Mouse (Mus musculus) G1E (cell line): ENCODE results near the gene Tmem223.

Experiments used
- CTCF ChIP-seq: IDR thresholded peaks from 2 replicates; pipeline ENCODE4 v1.5.1; 2012; ENCODE audit warnings: low read depth, low read length, inconsistent platforms, mixed read lengths
- GATA1 ChIP-seq: IDR thresholded peaks from 2 replicates; pipeline ENCODE4 v1.6.1; 2012; ENCODE audit warnings: borderline replicate concordance, low read length, inconsistent platforms, mixed read lengths
- TAL1 ChIP-seq: conservative IDR thresholded peaks from 2 replicates; pipeline ENCODE4 v1.6.1; 2012; ENCODE audit warnings: low read depth, low read length, inconsistent platforms, mixed read lengths

- TF ChIP-seq CTCF: no peak
- TF ChIP-seq TAL1: no peak
- no peak for TF ChIP-seq GATA1
Observed at GRCm38 (mm10) chr19:8818301-8818798, 47.6 kb downstream of the Tmem223 start.
